Mouse (Mus musculus) frontal cortex, postnatal 14 days (tissue): ENCODE data around the gene Ugt3a2.

ENCODE experiments used
- DNase-seq, 2 experiments: peaks; one replicate each; pipeline ENCODE4 v3.0.0; 2022; ENCODE audit warnings: low spot score in 2 of 2

Ugt3a2 gene

DNA sequence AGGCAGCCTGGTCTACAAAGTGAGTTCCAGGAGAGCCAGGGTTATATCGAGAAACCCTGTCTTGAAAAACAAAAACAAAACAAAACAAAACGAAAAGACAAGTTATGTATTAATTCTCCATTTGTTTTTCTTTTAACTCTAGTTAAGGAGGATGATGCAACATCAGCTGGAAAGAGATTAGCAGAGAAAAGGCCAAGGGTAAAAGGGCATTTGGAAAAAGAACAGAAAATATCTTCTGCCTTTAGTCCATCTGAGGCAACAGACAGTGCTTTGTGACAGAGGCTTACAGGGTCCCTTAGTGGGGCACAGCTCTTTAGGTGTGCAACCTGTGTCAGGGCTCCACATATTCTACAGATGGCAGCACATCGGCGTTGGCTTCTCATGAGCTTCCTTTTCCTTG is at the start of gene Ugt3a2:
Gene Ugt3a2 (plus strand): TSS at position 210 of the 400 bp plus-strand sequence.
- no peak for DNase-seq

DNA sequence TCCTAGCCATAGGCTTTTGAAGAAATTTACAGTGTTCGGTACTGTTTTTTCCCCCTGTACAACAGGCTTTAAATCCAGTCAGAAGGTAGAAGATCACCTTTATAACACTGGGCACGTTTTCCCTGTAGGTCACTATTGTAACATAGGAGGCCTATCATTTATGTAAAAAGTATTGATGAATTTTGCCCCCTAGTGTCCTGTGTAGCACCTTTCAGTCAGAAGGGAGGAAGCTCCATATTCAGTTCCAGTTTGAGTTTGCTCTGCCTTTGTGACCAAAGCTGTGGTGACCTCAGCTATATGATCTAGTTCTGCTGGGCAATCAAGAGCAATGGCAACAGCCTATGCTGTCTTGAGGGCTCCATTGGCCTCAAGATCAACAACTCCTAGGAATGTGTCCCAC is 45.7 kb upstream of the Ugt3a2 start:
- no peak for DNase-seq

DNA sequence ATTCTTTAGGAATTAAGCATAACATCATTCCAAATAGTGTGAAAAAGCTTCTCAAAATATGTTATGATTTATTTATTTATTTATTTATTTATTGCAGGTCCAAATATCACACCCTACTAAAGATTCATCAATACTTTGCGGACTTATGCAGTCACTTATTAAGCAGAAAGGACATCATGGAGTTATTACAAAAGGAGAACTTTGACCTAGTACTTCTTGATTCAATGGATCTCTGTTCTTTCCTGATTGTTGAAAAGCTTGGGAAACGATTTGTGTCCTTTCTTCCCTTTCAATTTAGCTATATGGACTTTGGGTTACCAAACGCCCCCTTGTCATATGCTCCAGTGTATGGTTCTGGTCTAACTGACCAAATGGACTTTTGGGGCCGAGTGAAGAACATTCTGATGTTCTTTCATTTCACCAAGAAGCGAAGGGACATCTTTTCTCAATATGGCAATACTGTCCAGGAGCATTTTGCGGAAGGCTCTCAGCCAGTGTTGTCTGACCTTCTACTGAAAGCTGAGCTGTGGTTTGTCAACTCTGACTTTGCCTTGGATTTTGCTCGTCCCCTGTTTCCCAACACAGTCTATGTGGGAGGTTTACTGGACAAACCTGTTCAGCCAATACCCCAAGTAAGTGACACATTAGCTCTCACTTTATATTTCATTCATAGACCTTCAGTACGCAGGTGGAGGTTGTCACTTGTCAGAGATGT is 29.2 kb upstream of the Ugt3a2 start:
- no peak for DNase-seq

DNA sequence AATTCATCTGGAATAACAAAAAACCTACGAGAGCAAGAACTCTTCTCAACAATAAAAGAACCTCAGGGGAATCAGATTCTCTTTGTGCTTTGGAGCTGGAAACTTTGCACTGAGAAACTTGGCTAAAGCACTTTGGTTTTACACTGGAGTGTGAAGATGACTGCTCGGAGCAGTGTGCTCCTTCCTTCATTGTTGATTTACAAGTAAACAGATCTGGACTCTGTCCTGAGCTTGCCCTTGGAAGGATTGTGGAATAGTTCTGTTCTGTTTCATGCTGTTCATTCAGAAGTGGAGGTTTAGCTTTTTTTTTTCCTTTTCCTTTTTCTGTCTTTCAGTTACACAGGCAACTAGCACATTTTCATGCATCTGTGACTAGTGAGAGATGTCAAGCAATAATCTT is 754 bp upstream of the Ugt3a2 start:
- no peak for DNase-seq

DNA sequence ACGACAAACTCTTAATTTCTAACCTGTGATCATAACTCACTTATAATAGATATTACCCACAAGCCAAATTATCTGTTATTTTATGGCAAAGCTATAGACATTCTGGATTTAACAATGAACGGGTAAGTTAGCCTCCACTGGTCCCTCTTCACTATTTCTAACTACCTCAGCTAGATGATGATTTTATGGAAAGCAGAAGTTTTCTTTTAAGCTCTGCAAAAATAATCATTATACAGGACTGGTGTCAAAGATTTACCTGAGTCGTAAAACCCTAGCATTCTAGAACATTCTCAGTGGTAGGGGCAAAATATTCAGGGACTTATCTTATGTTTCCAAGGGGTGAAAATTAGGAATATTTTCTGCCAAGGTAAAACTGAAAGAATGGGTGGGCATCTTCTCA is 1.3 kb downstream of the Ugt3a2 start:
- DNase-seq = no peak

DNA sequence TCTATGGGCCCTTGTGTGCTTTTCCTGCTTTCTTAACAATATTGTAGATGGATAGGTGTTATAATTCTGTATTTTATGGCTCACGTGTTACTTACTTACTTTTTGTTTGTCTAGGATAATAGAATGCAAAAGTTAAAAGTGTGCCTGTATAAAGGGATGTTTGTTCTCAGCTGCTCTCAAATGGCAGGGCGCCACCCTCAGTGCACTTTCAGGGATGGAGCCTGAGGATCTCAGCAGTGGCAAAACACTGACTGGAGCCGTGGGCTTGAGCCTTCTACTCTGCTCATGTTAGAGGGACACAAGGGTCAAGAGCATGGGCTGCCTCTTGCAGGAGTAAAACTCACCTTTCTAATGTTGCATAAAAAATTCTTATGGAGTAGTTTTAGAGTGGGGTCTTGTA is 1.7 kb downstream of the Ugt3a2 start:
- no peak for DNase-seq

DNA sequence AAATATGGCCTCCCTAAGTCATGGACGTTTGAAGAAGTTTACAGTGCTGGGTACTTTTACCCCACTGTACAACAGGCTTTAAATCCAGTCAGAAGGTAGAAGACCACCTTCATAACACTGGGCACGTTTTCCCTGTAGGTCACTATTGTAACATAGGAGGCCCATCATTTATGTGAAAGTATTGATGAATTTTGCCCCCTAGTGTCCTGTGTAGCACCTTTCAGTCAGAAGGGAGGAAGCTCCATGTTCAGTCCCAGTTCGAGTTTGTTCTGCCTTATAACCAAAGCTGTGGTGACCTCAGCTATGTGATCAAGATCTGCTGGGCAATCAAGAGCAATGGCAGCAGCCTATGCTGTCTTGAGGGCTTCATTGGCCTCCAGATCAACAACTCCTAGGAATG is 13.4 kb downstream of the Ugt3a2 start:
- DNase-seq = no peak

DNA sequence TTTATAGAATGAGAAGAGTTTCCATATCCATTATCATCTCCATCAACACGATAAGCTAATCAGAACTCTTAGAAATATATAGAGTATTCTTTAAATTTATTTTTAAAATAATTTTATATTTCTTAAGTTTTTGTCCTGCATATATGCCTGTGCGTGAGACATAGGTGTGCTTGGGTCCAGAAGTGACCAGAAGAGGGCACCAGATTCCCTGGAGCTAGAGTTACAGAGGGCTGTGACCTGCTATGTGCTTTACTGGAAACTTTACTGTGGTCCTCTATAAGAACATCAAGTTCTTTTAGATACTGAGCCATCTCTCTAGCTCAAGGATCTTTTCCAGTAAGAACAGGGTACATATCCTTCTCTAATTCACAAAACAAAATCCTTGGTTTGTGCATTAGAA is 27.5 kb downstream of the Ugt3a2 start:
- DNase-seq = no peak

DNA sequence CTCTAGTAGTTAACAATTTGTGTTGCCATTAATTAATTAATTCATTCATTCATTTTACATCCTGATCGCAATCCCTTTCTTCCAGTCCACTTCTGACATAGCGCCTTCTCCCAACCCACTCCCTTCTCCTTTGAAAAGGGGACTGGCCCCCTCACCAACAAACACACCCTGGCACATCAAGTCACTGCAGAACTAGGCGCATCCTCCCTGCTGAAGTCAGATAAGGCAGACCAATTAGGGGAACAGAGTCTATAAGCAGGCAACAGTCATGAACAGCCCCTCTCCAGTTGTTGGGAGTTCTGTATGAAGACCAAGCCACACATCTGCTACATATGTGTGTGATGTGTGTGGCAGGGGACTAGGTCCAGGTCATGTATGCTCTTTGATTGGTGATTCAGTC is 33.4 kb downstream of the Ugt3a2 start:
- DNase-seq = no peak

DNA sequence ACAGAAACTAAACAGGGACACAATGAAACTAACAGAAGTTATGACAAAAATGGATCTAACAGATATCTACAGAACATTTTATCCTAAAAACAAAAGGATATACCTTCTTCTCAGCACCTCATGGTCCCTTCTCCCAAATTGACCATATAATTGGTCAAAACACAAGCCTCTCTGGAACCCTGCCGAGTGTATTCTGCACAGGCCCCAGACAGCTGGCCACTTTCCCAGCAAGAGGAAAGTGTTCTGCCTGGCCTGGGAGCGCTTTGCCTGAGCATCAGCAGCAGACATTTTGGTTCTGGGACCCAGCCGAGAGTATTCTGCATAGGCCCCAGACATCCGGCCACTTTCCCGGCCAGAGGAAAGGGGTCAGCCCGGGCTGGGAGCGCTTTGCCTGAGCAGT is 40.9 kb downstream of the Ugt3a2 start:
- no peak for DNase-seq

DNA sequence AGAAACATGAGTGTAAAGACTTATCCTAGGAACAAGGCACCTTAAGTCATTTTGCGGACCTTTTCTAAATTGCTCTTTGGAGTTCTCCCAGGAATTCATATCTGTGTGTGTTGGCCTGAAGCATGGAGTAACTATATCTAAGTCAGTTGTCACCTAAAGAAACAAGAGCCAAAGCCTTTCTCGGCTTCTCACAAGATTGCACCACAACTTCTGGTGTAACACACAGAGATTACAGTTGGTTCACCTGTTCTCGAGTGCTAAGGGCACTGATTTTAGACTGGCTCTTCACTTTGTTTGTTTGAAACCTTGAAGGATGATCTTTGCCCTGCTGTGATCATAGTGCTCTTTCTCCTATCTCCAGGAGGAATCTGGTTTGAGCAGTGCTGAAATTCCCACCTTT is 74.1 kb downstream of the Ugt3a2 start:
- DNase-seq = no peak
